ENCODE assay signal across 20 mouse cellular contexts in the genomic region with DNA sequence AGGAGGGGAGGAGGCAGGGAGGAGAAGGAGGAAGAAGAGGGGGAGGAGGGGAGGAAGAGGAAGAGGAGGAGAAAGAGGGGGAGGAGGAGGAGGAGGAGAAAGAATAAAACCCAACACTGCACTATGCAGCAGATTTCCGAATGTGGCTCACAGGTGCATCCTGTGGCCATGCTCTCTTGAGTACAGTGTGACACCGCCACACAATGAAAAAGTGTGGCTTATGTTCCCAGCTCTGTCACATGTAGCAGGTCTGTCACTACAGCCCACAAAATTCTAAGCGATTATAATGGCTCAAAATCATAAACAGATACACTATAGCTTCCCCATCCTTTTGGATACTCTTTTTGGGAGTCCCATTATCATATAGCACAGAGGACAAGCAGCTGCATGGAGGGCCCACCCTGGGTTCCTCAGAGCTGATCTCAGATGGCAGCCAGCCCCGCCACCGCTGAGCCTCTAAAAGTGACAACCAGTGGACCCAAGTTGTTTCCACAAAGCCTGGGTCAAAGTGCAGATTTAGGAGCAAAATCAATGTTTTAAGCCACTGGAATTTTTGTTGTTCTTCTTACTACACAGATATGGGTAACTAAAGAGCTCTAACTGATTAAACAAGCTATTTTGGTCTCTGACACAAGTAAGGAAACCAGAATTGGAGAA. TPM values are rescaled to one million over a fixed set of nuclear protein-coding genes. Genes with fewer than 3 reads are reported as not detected.
DNase-seq lines count a peak whose midpoint lies in the region; ATAC-seq and TF ChIP-seq lines count a peak whose summit lies in the region.
"Had no signal": no experiment of that assay in that cellular context is flagged by ENCODE, and none has a peak within 500 bp of the region (broad histone marks: within the 10 kb centered on the region; RNA-seq: fewer than 3 reads in every experiment).

No protein-coding gene starts in this region.

- 79% methylated on average over 5 of the region's 5 CpGs for WGBS in kidney, embryonic 16.5 days
- 42% methylated on average over 5 of the region's 5 CpGs for WGBS in liver, embryonic 13.5 days (ENCODE audit: insufficient replicate concordance)
- WGBS in thymus, adult 2 months: 14% methylated on average over 5 of the region's 5 CpGs

- H3K9ac ChIP-seq in kidney, embryonic 16.5 days (replicated peaks; ENCODE audit: low read length): no peak overlapping the region
- H3K9ac ChIP-seq in liver, embryonic 13.5 days: no peak overlapping the region
- H3K9ac ChIP-seq: forebrain, embryonic 15.5 days; hindbrain, embryonic 12.5 days; limb, embryonic 13.5 days; neural tube, embryonic 15.5 days had no signal

- TF ChIP-seq CTCF in thymus, adult 2 months (IDR thresholded peaks at IDR 0.05; ENCODE audit: borderline replicate concordance, control insufficient read depth, extremely low read depth, insufficient read depth, low read length, poor library complexity): no peak

- H3K4me3 ChIP-seq in kidney, embryonic 16.5 days (ENCODE audit: low read length): no peak overlapping the region
- no peak overlapping the region for H3K4me3 ChIP-seq in liver, embryonic 13.5 days (replicated peaks)
- no peak overlapping the region for H3K4me3 ChIP-seq in thymus, adult 2 months (ENCODE audit: control insufficient read depth, insufficient read depth, low read length)
- H3K4me3 ChIP-seq: forebrain, embryonic 15.5 days; gastrocnemius, adult 2 months; heart, adult 2 months; hindbrain, embryonic 12.5 days; left cerebral cortex, adult 2 months; limb, embryonic 13.5 days; neural tube, embryonic 15.5 days had no signal

- H3K36me3 ChIP-seq in kidney, embryonic 16.5 days (ENCODE audit: insufficient read depth, low read length): 0 out of 2 replicates have a peak, but pooled peaks cover 5% of the 10 kb centered on the region
- peaks cover 15% of the 10 kb centered on the region for H3K36me3 ChIP-seq in liver, embryonic 13.5 days
- peaks cover 4% of the 10 kb centered on the region for H3K36me3 ChIP-seq in thymus, adult 2 months (ENCODE audit: control insufficient read depth, insufficient read depth, low read length)
- H3K36me3 ChIP-seq: forebrain, embryonic 15.5 days; neural tube, embryonic 15.5 days had no signal

- H3K27ac ChIP-seq in kidney, embryonic 16.5 days (ENCODE audit: low read length): no peak overlapping the region
- H3K27ac ChIP-seq in liver, embryonic 13.5 days: peak overlapping the region; percentile 39; the same call in 1 of the 2 replicates
- H3K27ac ChIP-seq in thymus, adult 2 months (ENCODE audit: control insufficient read depth, insufficient read depth, low read length): peak overlapping the region; percentile 86
- H3K27ac ChIP-seq: forebrain, embryonic 15.5 days; gastrocnemius, adult 2 months; heart, adult 2 months; hindbrain, embryonic 12.5 days; left cerebral cortex, adult 2 months; limb, embryonic 13.5 days; neural tube, embryonic 15.5 days had no signal

- H3K4me2 ChIP-seq in kidney, embryonic 16.5 days (replicated peaks; ENCODE audit: low read depth, low read length): no peak overlapping the region
- H3K4me2 ChIP-seq in liver, embryonic 13.5 days: no peak overlapping the region
- H3K4me2 ChIP-seq: forebrain, embryonic 15.5 days; hindbrain, embryonic 12.5 days; limb, embryonic 13.5 days; neural tube, embryonic 15.5 days had no signal

- ATAC-seq in kidney, embryonic 16.5 days (ENCODE audit: low FRiP score, low TSS enrichment): 0 out of 2 replicates have a peak, but pooled peaks have one; percentile 42
- ATAC-seq in liver, embryonic 13.5 days (ENCODE audit: low read depth): peak; percentile 53; the same call in 1 of the 2 replicates
- ATAC-seq: forebrain, embryonic 15.5 days; intestine, embryonic 16.5 days; Patski had no signal

- no peaks in the 10 kb centered on the region for H3K9me3 ChIP-seq in kidney, embryonic 16.5 days (ENCODE audit: low read length)
- H3K9me3 ChIP-seq in liver, embryonic 13.5 days (replicated peaks): peaks cover 5% of the 10 kb centered on the region; the same call in 1 of the 2 replicates
- H3K9me3 ChIP-seq: forebrain, embryonic 15.5 days; hindbrain, embryonic 12.5 days; neural tube, embryonic 15.5 days had no signal

- no peak for TF ChIP-seq POLR2A in thymus, adult 2 months (IDR thresholded peaks at IDR 0.05; ENCODE audit: control insufficient read depth, extremely low read depth, insufficient read depth, low read length, poor library complexity)

- H3K27me3 ChIP-seq in kidney, embryonic 16.5 days (ENCODE audit: insufficient read depth, low read length): no peaks in the 10 kb centered on the region
- no peaks in the 10 kb centered on the region for H3K27me3 ChIP-seq in liver, embryonic 13.5 days
- H3K27me3 ChIP-seq in thymus, adult 2 months (ENCODE audit: control insufficient read depth, insufficient read depth, low read length): no peaks in the 10 kb centered on the region
- H3K27me3 ChIP-seq: forebrain, embryonic 15.5 days; hindbrain, embryonic 12.5 days; limb, embryonic 13.5 days; neural tube, embryonic 15.5 days; Patski had no signal

- DNase-seq in kidney, postnatal 14 days: no peak
- DNase-seq in B cell, adult 2 months: peak; percentile 53 to 56
- no peak for DNase-seq in liver, embryonic 13.5 days
- peak; percentile 46 for DNase-seq in thymus, adult 2 months
- DNase-seq in left cerebral cortex, adult 11 months (ENCODE audit: low spot score): no peak
- no peak for DNase-seq in ovary, postnatal 14 days (ENCODE audit: low spot score)
- no peak for DNase-seq in kidney, postnatal 10 days
- DNase-seq: cerebellum, adult 2 months; embryo, embryonic 11 days; gastrocnemius, adult 2 months; heart, adult 2 months; kidney, postnatal 4 days had no signal

- H3K4me1 ChIP-seq in kidney, embryonic 16.5 days (ENCODE audit: insufficient read depth, low read length): 0 out of 2 replicates have a peak, but pooled peaks cover 6% of the 10 kb centered on the region
- H3K4me1 ChIP-seq in liver, embryonic 13.5 days (replicated peaks): peaks cover 44% of the 10 kb centered on the region
- H3K4me1 ChIP-seq in thymus, adult 2 months (replicated peaks; ENCODE audit: control insufficient read depth, insufficient read depth, low read length): peaks cover 36% of the 10 kb centered on the region
- H3K4me1 ChIP-seq: neural tube, embryonic 15.5 days had no signal

RNA-seq across cellular contexts. Expression of a gene that starts 19.9 kb away (rescaled TPM):
- polyA plus RNA-seq in kidney, embryonic 16.5 days (2015; fragmentation: Nextera tagmentation; extraction: Ambion mirVana): 16.6 and 18.7 TPM in 2 replicates
- 8.9 and 9.0 TPM in 2 replicates for polyA plus RNA-seq in liver, embryonic 13.5 days (2015; fragmentation: Nextera tagmentation; extraction: Ambion mirVana)
- 74.6 and 144 TPM in 2 replicates for polyA plus RNA-seq in thymus, adult 2 months (2012; rRNA removed)

Comparison
In these comparisons a context has a peak if more than half of its experiments do, and no peak if none do; other contexts are left out.
1. DNase-seq: peak in B cell, adult 2 months (2 of 2) and thymus, adult 2 months (single experiment); none in kidney, postnatal 14 days (single experiment), liver, embryonic 13.5 days (single experiment), left cerebral cortex, adult 11 months (single experiment), ovary, postnatal 14 days (single experiment) and kidney, postnatal 10 days (single experiment).